Mouse (Mus musculus): Measurements from ENCODE around the gene Duoxa1. TPM values are rescaled to one million over a fixed set of nuclear protein-coding genes. Genes with fewer than 3 reads are reported as not detected.

Duoxa1 gene
- polyA plus RNA-seq, 1 experiment, result 7.9 TPM

DNA sequence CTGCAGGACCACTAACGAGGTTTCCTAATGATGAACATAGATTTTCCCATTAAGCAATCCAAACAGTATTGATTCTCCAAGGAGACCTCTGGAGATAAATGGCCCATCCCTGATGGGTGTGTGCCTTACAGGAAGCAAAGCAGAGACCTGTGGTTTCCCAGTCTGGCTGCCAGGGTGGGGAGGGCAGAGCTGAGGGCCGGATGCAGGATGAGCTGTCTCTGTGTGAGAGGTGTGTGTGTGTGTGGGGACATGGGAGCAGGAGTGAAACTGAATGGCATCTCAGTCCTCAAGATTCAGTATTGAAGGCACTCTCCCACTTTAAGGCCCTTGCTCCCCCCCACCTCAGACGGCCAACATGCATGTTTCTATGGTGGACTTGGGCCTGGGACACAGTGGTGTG lies 42.7 kb upstream of the Duoxa1 start:
- H3K79me3 ChIP-seq (ENCODE audit: low read depth), result peaks cover 3% of the 10 kb centered on the region
- TF ChIP-seq MYOD1 (IDR thresholded peaks at IDR 0.05; ENCODE audit: control insufficient read depth, insufficient read length, low read depth), result no peak
- no peak for TF ChIP-seq CEBPB (IDR thresholded peaks at IDR 0.05; ENCODE audit: low read depth)
- no peak for TF ChIP-seq MYOG (IDR thresholded peaks at IDR 0.05; ENCODE audit: control insufficient read depth, extremely low read depth, insufficient read length)
- TF ChIP-seq USF1 (IDR thresholded peaks at IDR 0.05; ENCODE audit: low read depth), result no peak
- peaks cover 22% of the 10 kb centered on the region for H3K79me2 ChIP-seq (ENCODE audit: control insufficient read depth, insufficient read depth)
- no peaks in the 10 kb centered on the region for H3K27me3 ChIP-seq (ENCODE audit: control insufficient read depth, insufficient read depth, insufficient read length)
- no peak overlapping the region for H3ac ChIP-seq (ENCODE audit: control insufficient read depth, insufficient read length, low read depth)
- peaks cover 47% of the 10 kb centered on the region for H3K36me3 ChIP-seq (ENCODE audit: control insufficient read depth, insufficient read depth)
- no peak overlapping the region for H3K4me3 ChIP-seq (ENCODE audit: insufficient read depth, poor library complexity, severe bottlenecking)

DNA sequence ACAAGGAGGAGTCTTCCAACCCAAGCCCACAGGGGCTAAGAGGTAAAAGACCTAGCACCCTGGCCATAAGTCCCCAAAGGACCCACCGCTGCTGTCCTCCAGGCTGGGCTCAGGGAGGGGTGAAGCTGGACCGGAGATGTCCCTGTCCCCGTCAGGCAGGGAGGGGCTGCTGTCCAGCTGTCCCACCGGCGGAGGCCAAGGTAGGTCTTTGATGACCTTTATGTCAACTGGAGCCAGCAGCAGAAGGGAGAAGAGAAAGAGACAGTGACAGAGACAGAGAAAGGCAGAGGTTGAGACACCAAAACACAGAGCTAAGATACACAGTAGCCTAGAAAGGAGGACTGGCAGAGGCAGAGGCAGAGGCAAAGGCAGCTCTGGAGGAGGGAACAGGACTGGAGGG lies 41.9 kb upstream of the Duoxa1 start:
- peaks cover 14% of the 10 kb centered on the region for H3K79me2 ChIP-seq (ENCODE audit: control insufficient read depth, insufficient read depth)
- H3K36me3 ChIP-seq (ENCODE audit: control insufficient read depth, insufficient read depth), result peaks cover 47% of the 10 kb centered on the region
- no peak overlapping the region for H3K4me3 ChIP-seq (ENCODE audit: insufficient read depth, poor library complexity, severe bottlenecking)
- no peaks in the 10 kb centered on the region for H3K27me3 ChIP-seq (ENCODE audit: control insufficient read depth, insufficient read depth, insufficient read length)
- peaks cover 3% of the 10 kb centered on the region for H3K79me3 ChIP-seq (ENCODE audit: low read depth)
- no peak overlapping the region for H3ac ChIP-seq (ENCODE audit: control insufficient read depth, insufficient read length, low read depth)
- TF ChIP-seq CTCF (IDR thresholded peaks at IDR 0.05; ENCODE audit: control insufficient read depth, insufficient read depth, insufficient read length), result no peak
- TF ChIP-seq USF1 (IDR thresholded peaks at IDR 0.05; ENCODE audit: low read depth), result no peak

DNA sequence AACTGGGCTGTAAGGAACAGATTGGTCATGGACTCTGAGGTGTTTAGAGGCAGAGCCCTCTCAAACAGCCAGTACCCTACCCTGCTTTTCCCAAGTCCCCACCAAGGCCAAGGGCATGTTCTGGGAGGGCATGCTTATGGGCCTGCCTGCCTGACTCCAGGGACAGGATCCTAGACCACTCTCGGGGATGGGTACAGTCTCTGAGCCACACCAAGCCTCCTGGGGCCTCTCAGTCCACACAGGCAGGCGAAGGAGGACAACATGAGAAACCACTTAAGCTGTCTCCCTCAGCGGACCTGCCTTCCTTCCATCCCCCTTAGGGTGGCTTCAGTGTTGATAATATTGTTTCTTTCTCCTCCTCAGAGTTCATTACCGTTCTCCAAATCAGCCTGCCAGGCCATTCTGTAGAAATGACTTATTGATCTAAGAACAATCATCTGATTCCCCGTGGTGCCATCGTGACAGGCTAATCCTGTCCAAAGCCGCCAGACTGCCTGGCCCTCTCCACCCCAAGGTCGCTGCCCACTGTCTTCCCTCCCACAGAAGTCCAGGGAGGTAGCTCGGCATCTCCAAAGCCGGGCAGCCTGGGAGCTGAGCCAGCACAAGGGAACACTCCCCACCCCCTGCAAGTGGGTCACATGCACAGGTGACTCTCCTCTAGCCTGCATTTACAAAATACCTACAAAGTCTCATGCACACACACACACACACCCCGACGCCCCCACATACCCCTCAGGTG lies 40.8 kb upstream of the Duoxa1 start:
- no peak overlapping the region for H3ac ChIP-seq (ENCODE audit: control insufficient read depth, insufficient read length, low read depth)
- TF ChIP-seq USF1 (IDR thresholded peaks at IDR 0.05; ENCODE audit: low read depth), result no peak
- H3K27me3 ChIP-seq (ENCODE audit: control insufficient read depth, insufficient read depth, insufficient read length), result no peaks in the 10 kb centered on the region
- no peak overlapping the region for H3K4me3 ChIP-seq (ENCODE audit: insufficient read depth, poor library complexity, severe bottlenecking)
- H3K79me2 ChIP-seq (ENCODE audit: control insufficient read depth, insufficient read depth), result peaks cover 4% of the 10 kb centered on the region
- H3K36me3 ChIP-seq (ENCODE audit: control insufficient read depth, insufficient read depth), result peaks cover 42% of the 10 kb centered on the region
- H3K79me3 ChIP-seq (ENCODE audit: low read depth), result peaks cover 3% of the 10 kb centered on the region

DNA sequence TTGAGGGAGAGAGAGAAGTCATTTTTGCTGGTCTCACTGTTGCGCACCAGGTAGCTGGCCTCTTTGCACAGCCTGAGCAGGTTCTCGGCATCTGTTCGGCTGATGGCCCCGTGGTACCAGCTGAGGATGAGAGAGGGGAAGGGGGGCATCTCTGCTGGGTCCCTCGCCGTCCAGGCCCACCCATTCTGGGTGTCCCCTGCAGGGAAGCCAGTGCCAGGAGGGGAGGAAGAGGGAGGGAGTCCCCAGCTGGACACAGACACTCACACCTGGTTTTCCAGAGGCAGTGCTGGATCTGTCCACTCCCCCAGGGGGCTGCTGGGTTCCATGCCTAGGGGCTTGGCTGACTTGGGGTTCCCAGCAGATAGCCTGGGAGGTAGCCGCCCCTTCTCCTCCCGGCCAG lies 40.2 kb upstream of the Duoxa1 start:
- H3K36me3 ChIP-seq (ENCODE audit: control insufficient read depth, insufficient read depth), result peaks cover 36% of the 10 kb centered on the region
- TF ChIP-seq MYOD1 (IDR thresholded peaks at IDR 0.05; ENCODE audit: control insufficient read depth, insufficient read length, low read depth) (no peak), CTCF (IDR thresholded peaks at IDR 0.05; ENCODE audit: control insufficient read depth, insufficient read depth, insufficient read length) (no peak), CEBPB (IDR thresholded peaks at IDR 0.05; ENCODE audit: low read depth) (no peak), MYOG (IDR thresholded peaks at IDR 0.05; ENCODE audit: control insufficient read depth, extremely low read depth, insufficient read length) (no peak)

DNA sequence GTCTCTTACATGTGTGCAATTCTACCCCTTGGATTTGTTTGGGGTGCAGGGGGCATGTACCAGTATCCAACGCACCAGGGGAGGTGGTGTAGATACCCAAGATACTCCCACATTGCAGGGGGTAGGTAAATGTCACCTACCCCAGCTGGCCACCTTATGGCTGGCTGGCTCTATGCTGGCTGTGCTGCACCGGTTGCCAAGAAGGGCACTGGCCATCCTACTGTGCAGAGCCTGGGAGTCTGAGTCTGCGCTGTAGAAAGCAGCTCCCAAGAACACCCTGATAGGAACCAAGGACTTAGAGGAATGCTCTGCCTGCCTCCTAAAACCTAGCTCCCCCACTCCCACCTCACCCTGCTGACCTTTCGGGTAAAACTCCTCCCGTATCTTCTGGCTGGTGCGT lies 39.5 kb upstream of the Duoxa1 start:
- Histone ChIP-seq H3K79me3 (ENCODE audit: low read depth) (peaks cover 2% of the 10 kb centered on the region), H3ac (ENCODE audit: control insufficient read depth, insufficient read length, low read depth) (no peak overlapping the region), H3K4me3 (ENCODE audit: insufficient read depth, poor library complexity, severe bottlenecking) (no peak overlapping the region), H3K27me3 (ENCODE audit: control insufficient read depth, insufficient read depth, insufficient read length) (no peaks in the 10 kb centered on the region), H3K79me2 (ENCODE audit: control insufficient read depth, insufficient read depth) (no peaks in the 10 kb centered on the region), H3K36me3 (ENCODE audit: control insufficient read depth, insufficient read depth) (peaks cover 29% of the 10 kb centered on the region)
- TF ChIP-seq FOSL1 (IDR thresholded peaks at IDR 0.05; ENCODE audit: insufficient read depth, low read length, poor library complexity, severe bottlenecking), result no peak
- no peak for TF ChIP-seq MAX (IDR thresholded peaks at IDR 0.05)
- no peak for TF ChIP-seq MYOG (IDR thresholded peaks at IDR 0.05; ENCODE audit: control insufficient read depth, extremely low read depth, insufficient read length)
- TF ChIP-seq CTCF (IDR thresholded peaks at IDR 0.05; ENCODE audit: control insufficient read depth, insufficient read depth, insufficient read length), result no peak

More for the DNA sequence above, 40.2 kb upstream of the Duoxa1 start:
- Histone ChIP-seq H3K27me3 (ENCODE audit: control insufficient read depth, insufficient read depth, insufficient read length) (no peaks in the 10 kb centered on the region), H3K79me3 (ENCODE audit: low read depth) (peaks cover 2% of the 10 kb centered on the region), H3ac (ENCODE audit: control insufficient read depth, insufficient read length, low read depth) (no peak overlapping the region), H3K79me2 (ENCODE audit: control insufficient read depth, insufficient read depth) (no peaks in the 10 kb centered on the region), H3K4me3 (ENCODE audit: insufficient read depth, poor library complexity, severe bottlenecking) (no peak overlapping the region)

DNA sequence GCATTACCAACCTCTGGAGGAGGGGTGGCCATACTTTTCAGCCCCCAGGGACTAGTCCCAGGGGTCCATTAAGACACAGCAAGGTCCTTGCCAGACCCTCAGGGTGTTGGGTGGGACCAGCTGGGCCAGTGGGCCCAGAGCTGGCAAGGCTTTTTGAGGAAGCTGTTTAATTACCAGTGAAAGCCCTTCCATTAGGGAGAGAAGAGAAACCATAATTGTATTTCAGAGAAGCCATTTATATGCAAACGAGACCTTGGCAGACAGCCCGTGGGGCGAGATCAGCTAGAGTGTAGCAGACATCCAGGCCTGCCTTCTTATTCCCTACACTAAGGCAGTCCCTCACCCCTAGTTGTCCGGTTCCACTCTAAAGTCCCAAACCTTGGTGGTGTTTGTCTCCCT lies 38.4 kb upstream of the Duoxa1 start:
- H3ac ChIP-seq (ENCODE audit: control insufficient read depth, insufficient read length, low read depth), result no peak overlapping the region
- no peak overlapping the region for H3K4me3 ChIP-seq (ENCODE audit: insufficient read depth, poor library complexity, severe bottlenecking)
- H3K36me3 ChIP-seq (ENCODE audit: control insufficient read depth, insufficient read depth), result peaks cover 22% of the 10 kb centered on the region
- no peaks in the 10 kb centered on the region for H3K79me2 ChIP-seq (ENCODE audit: control insufficient read depth, insufficient read depth)
- H3K27me3 ChIP-seq (ENCODE audit: control insufficient read depth, insufficient read depth, insufficient read length), result no peaks in the 10 kb centered on the region
- H3K79me3 ChIP-seq (ENCODE audit: low read depth), result peaks cover 2% of the 10 kb centered on the region
- TF ChIP-seq USF1 (IDR thresholded peaks at IDR 0.05; ENCODE audit: low read depth) (no peak), CTCF (IDR thresholded peaks at IDR 0.05; ENCODE audit: control insufficient read depth, insufficient read depth, insufficient read length) (no peak), CEBPB (IDR thresholded peaks at IDR 0.05; ENCODE audit: low read depth) (no peak), MAX (IDR thresholded peaks at IDR 0.05) (no peak), MYOG (IDR thresholded peaks at IDR 0.05; ENCODE audit: control insufficient read depth, extremely low read depth, insufficient read length) (no peak), MYOD1 (IDR thresholded peaks at IDR 0.05; ENCODE audit: control insufficient read depth, insufficient read length, low read depth) (no peak), FOSL1 (IDR thresholded peaks at IDR 0.05; ENCODE audit: insufficient read depth, low read length, poor library complexity, severe bottlenecking) (no peak)

All from C2C12 (cell line).